Mouse (Mus musculus): ENCODE data around the gene Ascc3. TPM values are rescaled to one million over a fixed set of nuclear protein-coding genes. Genes with fewer than 3 reads are reported as not detected.

Ascc3 gene
- polyA plus RNA-seq, 1 experiment from 2014 or later = 19.6 TPM

DNA sequence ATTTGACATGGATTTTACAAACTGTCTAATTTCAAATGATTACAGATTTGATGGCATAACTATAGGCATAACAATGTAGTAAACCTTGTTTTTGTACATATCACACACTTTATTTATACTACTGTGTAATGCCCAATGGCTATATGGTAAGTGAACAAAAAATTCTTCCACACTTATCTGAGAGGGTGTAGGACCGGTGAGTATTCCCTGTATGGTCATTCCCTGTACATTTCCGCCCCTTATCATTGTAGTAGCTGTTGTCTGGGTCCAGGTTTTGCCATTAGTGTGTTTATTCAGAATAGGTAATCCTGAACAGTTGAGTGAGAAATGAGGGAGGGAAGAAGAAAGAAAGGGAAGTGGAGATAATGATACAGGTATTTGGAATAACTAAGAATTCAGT is 306.2 kb downstream of the Ascc3 start:
- Histone ChIP-seq H3K9me3 (ENCODE audit: control insufficient read depth, low read length) (no peaks in the 10 kb centered on the region), H3K27me3 (ENCODE audit: control insufficient read depth, insufficient read depth, low read length) (peaks cover 60% of the 10 kb centered on the region), H3K4me3 (ENCODE audit: low read depth, low read length) (no peak overlapping the region), H3K9ac (ENCODE audit: low read length) (no peak overlapping the region), H3K4me2 (ENCODE audit: low read depth, severe bottlenecking) (no peak overlapping the region), H3K27ac (replicated peaks; ENCODE audit: low read depth, low read length) (no peak overlapping the region), H3K36me3 (ENCODE audit: control insufficient read depth, insufficient read depth, low read length) (no peaks in the 10 kb centered on the region), H3K4me1 (ENCODE audit: control insufficient read depth, insufficient read depth, low read length) (peaks cover 5% of the 10 kb centered on the region; the same call in 1 of the 2 replicates)
- 32% methylated on average over 2 of the region's 2 CpGs for WGBS
- ATAC-seq (ENCODE audit: insufficient number of reproducible peaks, low FRiP score, low TSS enrichment, low read depth) = no peak
- DNase-seq (ENCODE audit: low spot score) = peak; percentile 22

DNA sequence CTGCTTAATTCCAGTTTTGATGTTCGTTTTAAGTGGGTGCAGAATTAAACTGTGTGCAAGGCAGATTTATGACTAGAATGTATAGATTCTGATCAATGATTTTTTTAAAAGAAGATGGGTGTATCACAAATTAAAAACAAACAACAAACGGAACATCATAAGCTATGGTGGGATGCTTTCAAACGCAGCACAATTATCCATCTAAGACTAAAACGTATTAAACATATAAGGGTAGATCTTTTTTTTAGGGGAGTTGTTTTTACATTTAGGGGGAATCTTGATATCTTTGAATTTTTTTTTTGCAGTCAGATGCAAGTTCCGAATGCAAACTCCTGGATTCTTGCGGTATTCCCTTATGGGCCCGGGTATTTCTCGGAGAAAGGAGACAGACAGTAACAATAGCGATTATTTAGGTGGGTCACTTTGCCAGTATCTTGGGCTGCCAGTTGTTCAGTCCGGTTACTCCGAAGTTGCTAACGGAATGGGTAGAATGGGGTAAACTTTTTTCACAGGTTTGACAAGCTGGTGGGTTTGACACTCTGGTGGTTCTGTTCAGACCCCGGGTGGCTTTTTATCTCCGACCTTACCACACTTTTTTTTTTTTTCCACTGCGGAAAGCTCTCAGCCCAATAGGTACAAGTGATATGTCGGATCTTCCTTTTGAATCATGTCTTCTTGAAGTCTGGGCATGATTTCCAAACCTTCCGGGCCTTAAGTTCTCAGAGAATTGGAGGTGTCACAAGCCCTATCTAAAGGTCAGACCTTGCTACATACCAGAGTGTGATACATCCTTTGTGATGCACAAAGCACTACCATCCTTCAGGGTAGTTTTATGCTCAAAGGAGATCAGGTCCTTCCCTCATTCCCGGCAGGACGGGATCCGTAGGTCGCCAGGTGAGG is 307.6 kb downstream of the Ascc3 start:
- peak; percentile 41 for DNase-seq (ENCODE audit: low spot score)
- H3K27ac ChIP-seq (replicated peaks; ENCODE audit: low read depth, low read length) = no peak overlapping the region
- WGBS = 2% methylated on average over 21 of the region's 21 CpGs
- no peak for ATAC-seq (ENCODE audit: insufficient number of reproducible peaks, low FRiP score, low TSS enrichment, low read depth)
- no peak overlapping the region for H3K9ac ChIP-seq (ENCODE audit: low read length)
- H3K4me1 ChIP-seq (ENCODE audit: control insufficient read depth, insufficient read depth, low read length) = 0 out of 2 replicates have a peak, but pooled peaks cover under 1% of the 10 kb centered on the region
- H3K9me3 ChIP-seq (ENCODE audit: control insufficient read depth, low read length) = no peaks in the 10 kb centered on the region
- H3K4me3 ChIP-seq (ENCODE audit: low read depth, low read length) = no peak overlapping the region
- H3K36me3 ChIP-seq (ENCODE audit: control insufficient read depth, insufficient read depth, low read length) = no peaks in the 10 kb centered on the region
- H3K27me3 ChIP-seq (ENCODE audit: control insufficient read depth, insufficient read depth, low read length) = peaks cover 60% of the 10 kb centered on the region
- no peak overlapping the region for H3K4me2 ChIP-seq (ENCODE audit: low read depth, severe bottlenecking)
